Mouse (Mus musculus) hindbrain, embryonic 12.5 days (tissue): ENCODE results near the gene Kras. TPM values are rescaled to one million over a fixed set of nuclear protein-coding genes. Genes with fewer than 3 reads are reported as not detected.

Experiments used
- ATAC-seq: fragments of 200-750 bp; cut with Nextera tagmentation; 2 replicates; pipeline ENCODE4 v1.8.0; 2017; ENCODE audit warnings: moderate TSS enrichment; ENCODE audit not compliant: low FRiP score
- H3K27ac ChIP-seq: fragments of 300-500 bp; sonication (generic); 2 replicates; pipeline ENCODE4 v1.5.1; 2016; ENCODE audit warnings: mild to moderate bottlenecking
- H3K27me3 ChIP-seq: fragments of 300-500 bp; sonication (generic); 2 replicates; pipeline ENCODE4 v1.6.1; 2016; ENCODE audit warnings: mild to moderate bottlenecking
- H3K36me3 ChIP-seq: fragments of 300-500 bp; sonication (generic); 2 replicates; pipeline ENCODE4 v1.6.1; 2016; ENCODE audit warnings: mild to moderate bottlenecking
- H3K4me1 ChIP-seq: fragments of 300-500 bp; sonication (generic); 2 replicates; pipeline ENCODE4 v1.6.1; 2016
- H3K4me2 ChIP-seq: fragments of 300-500 bp; sonication (generic); replicated peaks from 2 replicates; pipeline ENCODE4 v1.6.1; 2016; ENCODE audit warnings: mild to moderate bottlenecking
- H3K4me3 ChIP-seq: fragments of 300-500 bp; sonication (generic); 2 replicates; pipeline ENCODE4 v1.5.1; 2016; ENCODE audit warnings: mild to moderate bottlenecking
- H3K9ac ChIP-seq: fragments of 300-500 bp; sonication (generic); 2 replicates; pipeline ENCODE4 v1.6.1; 2016; ENCODE audit warnings: mild to moderate bottlenecking, moderate library complexity
- H3K9me3 ChIP-seq: fragments of 300-500 bp; sonication (generic); replicated peaks from 2 replicates; pipeline ENCODE4 v1.6.1; 2016; ENCODE audit warnings: mild to moderate bottlenecking
- WGBS: fragments of 180-500 bp; shearing (Covaris S2); methylation state at CpG from one replicate; pipeline ENCODE4 v1.1.7; 2016; 5-methylcytosine and 5-hydroxymethylcytosine counted together
- polyA plus RNA-seq: library from polyadenylated mRNA; unstranded; fragments of >200 nt; fragmentation: Nextera tagmentation; extraction: Ambion mirVana; gene quantifications from 2 replicates; pipeline ENCODE4 v1.2.1, GENCODE M21; 2016

The Kras gene
- polyA plus RNA-seq, 1 experiment from 2014 or later, result 109 TPM

- no peak for ATAC-seq
- H3K4me2 ChIP-seq, result no peak overlapping the region
- no peaks in the 10 kb centered on the region for H3K27me3 ChIP-seq
- WGBS, result 80% methylated on average over 12 of the region's 12 CpGs
- H3K9me3 ChIP-seq, result no peaks in the 10 kb centered on the region
- no peaks in the 10 kb centered on the region for H3K36me3 ChIP-seq
- no peak overlapping the region for H3K4me3 ChIP-seq
- H3K9ac ChIP-seq, result no peak overlapping the region
- peaks cover 8% of the 10 kb centered on the region; the same call in 1 of the 2 replicates for H3K4me1 ChIP-seq
- H3K27ac ChIP-seq, result no peak overlapping the region
These were observed 24.1 kb upstream of the Kras start for GRCm38 (mm10) chr6:145273971-145274620.

- H3K36me3 ChIP-seq, result no peaks in the 10 kb centered on the region
- H3K4me2 ChIP-seq, result no peak overlapping the region
- no peak overlapping the region for H3K27ac ChIP-seq
- WGBS, result 87% methylated on average over 10 of the region's 10 CpGs
- no peak overlapping the region for H3K9ac ChIP-seq
- H3K4me3 ChIP-seq, result no peak overlapping the region
- H3K9me3 ChIP-seq, result no peaks in the 10 kb centered on the region
- ATAC-seq, result no peak
- peaks cover 8% of the 10 kb centered on the region; the same call in 1 of the 2 replicates for H3K4me1 ChIP-seq
- H3K27me3 ChIP-seq, result no peaks in the 10 kb centered on the region
These were observed 22.3 kb upstream of the Kras start for GRCm38 (mm10) chr6:145272142-145272937.

- no peaks in the 10 kb centered on the region for H3K4me1 ChIP-seq
- no peak overlapping the region for H3K4me2 ChIP-seq
- H3K27ac ChIP-seq, result no peak overlapping the region
- no peaks in the 10 kb centered on the region for H3K36me3 ChIP-seq
- WGBS, result 92% methylated on average over 4 of the region's 4 CpGs
- H3K9me3 ChIP-seq, result no peaks in the 10 kb centered on the region
- H3K4me3 ChIP-seq, result no peak overlapping the region
- no peak overlapping the region for H3K9ac ChIP-seq
- no peaks in the 10 kb centered on the region for H3K27me3 ChIP-seq
- no peak for ATAC-seq
These were observed 19.3 kb upstream of the Kras start for GRCm38 (mm10) chr6:145269313-145269845.

GRCm38 (mm10) chr6:145267692-145268091, 17.7 kb upstream of the Kras start:
- no peaks in the 10 kb centered on the region for H3K36me3 ChIP-seq
- H3K4me1 ChIP-seq, result no peaks in the 10 kb centered on the region
- no peak overlapping the region for H3K4me2 ChIP-seq
- H3K9ac ChIP-seq, result no peak overlapping the region
- H3K27me3 ChIP-seq, result no peaks in the 10 kb centered on the region
- H3K9me3 ChIP-seq, result no peaks in the 10 kb centered on the region
- no peak for ATAC-seq
- H3K4me3 ChIP-seq, result no peak overlapping the region
- no peak overlapping the region for H3K27ac ChIP-seq
- 86% methylated on average over 6 of the region's 6 CpGs for WGBS

- H3K27me3 ChIP-seq, result no peaks in the 10 kb centered on the region
- no peaks in the 10 kb centered on the region for H3K9me3 ChIP-seq
- H3K4me1 ChIP-seq, result no peaks in the 10 kb centered on the region
- no peak for ATAC-seq
- H3K27ac ChIP-seq, result no peak overlapping the region
- H3K36me3 ChIP-seq, result no peaks in the 10 kb centered on the region
- no peak overlapping the region for H3K9ac ChIP-seq
- no peak overlapping the region for H3K4me3 ChIP-seq
- H3K4me2 ChIP-seq, result no peak overlapping the region
- WGBS, result 85% methylated on average over 7 of the region's 7 CpGs
These were observed 12.3 kb upstream of the Kras start for GRCm38 (mm10) chr6:145262314-145262713.

- Histone ChIP-seq H3K4me1 (no peaks in the 10 kb centered on the region), H3K27me3 (0 out of 2 replicates have a peak, but pooled peaks cover 3% of the 10 kb centered on the region), H3K9me3 (no peaks in the 10 kb centered on the region), H3K4me2 (no peak overlapping the region), H3K9ac (no peak overlapping the region), H3K36me3 (no peaks in the 10 kb centered on the region), H3K27ac (no peak overlapping the region), H3K4me3 (no peak overlapping the region)
- no peak for ATAC-seq
- 50% methylated on average over 2 of the region's 2 CpGs for WGBS
These were observed 6.6 kb upstream of the Kras start for GRCm38 (mm10) chr6:145256701-145257073.

GRCm38 (mm10) chr6:145255952-145256700, 6.1 kb upstream of the Kras start:
- Histone ChIP-seq H3K9me3 (no peaks in the 10 kb centered on the region), H3K36me3 (no peaks in the 10 kb centered on the region), H3K4me3 (no peak overlapping the region), H3K27me3 (0 out of 2 replicates have a peak, but pooled peaks cover 3% of the 10 kb centered on the region), H3K4me2 (no peak overlapping the region), H3K4me1 (no peaks in the 10 kb centered on the region), H3K9ac (no peak overlapping the region), H3K27ac (no peak overlapping the region)
- WGBS, result 81% methylated on average over 13 of the region's 13 CpGs
- no peak for ATAC-seq

- H3K27ac ChIP-seq, result peak overlapping the region; percentile 92
- WGBS, result 11% methylated on average over 16 of the region's 16 CpGs
These were observed 781 bp upstream of the Kras start for GRCm38 (mm10) chr6:145250820-145251219.

GRCm38 (mm10) chr6:145249291-145250184, 501 bp downstream of the Kras start:
- H3K4me1 ChIP-seq, result peaks cover 18% of the 10 kb centered on the region
- peak overlapping the region; percentile 98 for H3K9ac ChIP-seq
- H3K27me3 ChIP-seq, result 0 out of 2 replicates have a peak, but pooled peaks cover 3% of the 10 kb centered on the region
- peak overlapping the region; percentile 78 for H3K4me3 ChIP-seq
- peaks cover under 1% of the 10 kb centered on the region; the same call in 1 of the 2 replicates for H3K36me3 ChIP-seq
- peak overlapping the region; percentile 79 for H3K4me2 ChIP-seq
- ATAC-seq, result peak; percentile 72
- H3K27ac ChIP-seq, result peak overlapping the region; percentile 92
- H3K9me3 ChIP-seq, result no peaks in the 10 kb centered on the region
- under 1% methylated on average over 88 of the region's 124 CpGs for WGBS

More at GRCm38 (mm10) chr6:145250820-145251219, 781 bp upstream of the Kras start:
- ATAC-seq, result peak; percentile 6; the same call in 1 of the 2 replicates
- peaks cover 18% of the 10 kb centered on the region for H3K4me1 ChIP-seq
- 0 out of 2 replicates have a peak, but pooled peaks cover 3% of the 10 kb centered on the region for H3K27me3 ChIP-seq
- peak overlapping the region; percentile 98 for H3K9ac ChIP-seq
- H3K36me3 ChIP-seq, result no peaks in the 10 kb centered on the region
- no peaks in the 10 kb centered on the region for H3K9me3 ChIP-seq
- H3K4me2 ChIP-seq, result peak overlapping the region; percentile 70
- peak overlapping the region; percentile 78 for H3K4me3 ChIP-seq

- no peak for ATAC-seq
- H3K4me3 ChIP-seq, result 0 out of 2 replicates have a peak overlapping the region, but pooled peaks have one; percentile 8
- 72% methylated on average over 3 of the region's 3 CpGs for WGBS
These were observed 2.2 kb downstream of the Kras start for GRCm38 (mm10) chr6:145247886-145248285.

GRCm38 (mm10) chr6:145246841-145247240, 3.2 kb downstream of the Kras start:
- WGBS, result 92% methylated on average over 5 of the region's 5 CpGs
- ATAC-seq, result no peak
- Histone ChIP-seq H3K9me3 (no peaks in the 10 kb centered on the region), H3K4me1 (peaks cover 18% of the 10 kb centered on the region), H3K4me2 (no peak overlapping the region), H3K27me3 (no peaks in the 10 kb centered on the region), H3K4me3 (no peak overlapping the region), H3K27ac (no peak overlapping the region), H3K36me3 (peaks cover 3% of the 10 kb centered on the region; the same call in 1 of the 2 replicates), H3K9ac (no peak overlapping the region)

More at GRCm38 (mm10) chr6:145247886-145248285, 2.2 kb downstream of the Kras start:
- no peak overlapping the region for H3K27ac ChIP-seq
- H3K36me3 ChIP-seq, result peaks cover 3% of the 10 kb centered on the region; the same call in 1 of the 2 replicates
- no peaks in the 10 kb centered on the region for H3K9me3 ChIP-seq
- peaks cover 18% of the 10 kb centered on the region for H3K4me1 ChIP-seq
- peak overlapping the region; percentile 79 for H3K4me2 ChIP-seq
- H3K9ac ChIP-seq, result no peak overlapping the region
- 0 out of 2 replicates have a peak, but pooled peaks cover 3% of the 10 kb centered on the region for H3K27me3 ChIP-seq
